Mouse (Mus musculus): Measurements from ENCODE around the gene Pi4k2b.

The Pi4k2b gene

GRCm38 (mm10) chr5:52783957-52784356 lies 42.6 kb downstream of the Pi4k2b start:
- 62% methylated on average over 2 of the region's 2 CpGs for WGBS

GRCm38 (mm10) chr5:52786556-52787322 lies 45.4 kb downstream of the Pi4k2b start:
- WGBS: 76% methylated on average over 7 of the region's 7 CpGs

GRCm38 (mm10) chr5:52793230-52793629 lies 51.9 kb downstream of the Pi4k2b start:
- 92% methylated on average over 9 of the region's 9 CpGs for WGBS

GRCm38 (mm10) chr5:52794109-52794508 lies 52.7 kb downstream of the Pi4k2b start:
- 93% methylated on average over 9 of the region's 9 CpGs for WGBS

GRCm38 (mm10) chr5:52799274-52799985 lies 58.1 kb downstream of the Pi4k2b start:
- 66% methylated on average over 12 of the region's 12 CpGs for WGBS

- 89% methylated on average over 4 of the region's 4 CpGs for WGBS
These were observed 64.4 kb downstream of the Pi4k2b start for GRCm38 (mm10) chr5:52805801-52806200.

- WGBS: 69% methylated on average over 8 of the region's 8 CpGs
These were observed 65.0 kb downstream of the Pi4k2b start for GRCm38 (mm10) chr5:52806349-52806748.

- 84% methylated on average over 7 of the region's 7 CpGs for WGBS
These were observed 65.7 kb downstream of the Pi4k2b start for GRCm38 (mm10) chr5:52807030-52807429.

GRCm38 (mm10) chr5:52810446-52810845 lies 69.1 kb downstream of the Pi4k2b start:
- WGBS: over 99% methylated on average over 6 of the region's 6 CpGs

- WGBS: 94% methylated on average over 14 of the region's 14 CpGs
These were observed 69.7 kb downstream of the Pi4k2b start for GRCm38 (mm10) chr5:52811056-52811455.

GRCm38 (mm10) chr5:52812456-52812855 lies 71.1 kb downstream of the Pi4k2b start:
- WGBS: 50% methylated on average over 10 of the region's 10 CpGs

GRCm38 (mm10) chr5:52813312-52813711 lies 71.9 kb downstream of the Pi4k2b start:
- WGBS: 94% methylated on average over 7 of the region's 7 CpGs

GRCm38 (mm10) chr5:52818676-52819075 lies 77.3 kb downstream of the Pi4k2b start:
- WGBS: 90% methylated on average over 7 of the region's 7 CpGs

Data from cerebral cortex, adult 2 months (tissue).